Mouse (Mus musculus) lung, postnatal 0 days (tissue): ENCODE results near the gene Zfp316.

Experiments
- CTCF ChIP-seq: IDR thresholded peaks from 2 replicates; pipeline ENCODE4 v1.5.1; 2016; ENCODE audit warnings: antibody characterized with exemption, mild to moderate bottlenecking
- EP300 ChIP-seq: IDR thresholded peaks from 2 replicates; pipeline ENCODE4 v1.6.1; 2016; ENCODE audit warnings: antibody characterized with exemption, mild to moderate bottlenecking, control low read depth

GRCm38 (mm10) chr5:143266794-143267193 lies 3.0 kb downstream of the Zfp316 start:
- TF ChIP-seq CTCF (no peak), EP300 (no peak)
